Mouse (Mus musculus): Measurements from ENCODE around the gene Map3k1. TPM values are rescaled to one million over a fixed set of nuclear protein-coding genes. Genes with fewer than 3 reads are reported as not detected.
A peak's percentile ranks its signal among the peaks of the same experiment; 100 is the strongest.

Gene Map3k1
- polyA plus RNA-seq, 1 experiment from 2014 or later = 23.6 TPM

GRCm38 (mm10) chr13:111798044-111798443, 10.7 kb downstream of the Map3k1 start:
- peaks cover 62% of the 10 kb centered on the region for H3K4me1 ChIP-seq (ENCODE audit: control insufficient read depth, insufficient read depth, low read length)
- H3K36me3 ChIP-seq (ENCODE audit: control insufficient read depth, insufficient read depth, low read length) = no peaks in the 10 kb centered on the region
- no peaks in the 10 kb centered on the region for H3K27me3 ChIP-seq (ENCODE audit: control insufficient read depth, insufficient read depth, low read length)
- no peaks in the 10 kb centered on the region for H3K9me3 ChIP-seq (replicated peaks; ENCODE audit: control insufficient read depth, low read length)
- H3K9ac ChIP-seq (ENCODE audit: low read length) = no peak overlapping the region
- ATAC-seq (ENCODE audit: insufficient read depth, low FRiP score) = no peak
- H3K27ac ChIP-seq (ENCODE audit: low read length) = peak overlapping the region; percentile 71
- H3K4me3 ChIP-seq (replicated peaks; ENCODE audit: low read length) = no peak overlapping the region
- 55% methylated on average over 12 of the region's 12 CpGs for WGBS
- no peak overlapping the region for H3K4me2 ChIP-seq (ENCODE audit: low read depth, low read length)

- H3K9ac ChIP-seq (ENCODE audit: low read length) = peak overlapping the region; percentile 54
- H3K4me2 ChIP-seq (ENCODE audit: low read depth, low read length) = peak overlapping the region; percentile 37
- H3K4me3 ChIP-seq (replicated peaks; ENCODE audit: low read length) = no peak overlapping the region
- ATAC-seq (ENCODE audit: insufficient read depth, low FRiP score) = peak; percentile 89
- H3K27ac ChIP-seq (ENCODE audit: low read length) = peak overlapping the region; percentile 71
- H3K9me3 ChIP-seq (replicated peaks; ENCODE audit: control insufficient read depth, low read length) = no peaks in the 10 kb centered on the region
- no peaks in the 10 kb centered on the region for H3K27me3 ChIP-seq (ENCODE audit: control insufficient read depth, insufficient read depth, low read length)
- H3K4me1 ChIP-seq (ENCODE audit: control insufficient read depth, insufficient read depth, low read length) = peaks cover 61% of the 10 kb centered on the region
- H3K36me3 ChIP-seq (ENCODE audit: control insufficient read depth, insufficient read depth, low read length) = no peaks in the 10 kb centered on the region
- 9% methylated on average over 8 of the region's 8 CpGs for WGBS
These were observed 11.8 kb downstream of the Map3k1 start for GRCm38 (mm10) chr13:111797021-111797420.

- Histone ChIP-seq H3K4me2 (ENCODE audit: low read depth, low read length) (peak overlapping the region; percentile 35), H3K27ac (ENCODE audit: low read length) (peak overlapping the region; percentile 71), H3K9me3 (replicated peaks; ENCODE audit: control insufficient read depth, low read length) (no peaks in the 10 kb centered on the region), H3K9ac (ENCODE audit: low read length) (peak overlapping the region; percentile 17; the same call in 1 of the 2 replicates), H3K36me3 (ENCODE audit: control insufficient read depth, insufficient read depth, low read length) (no peaks in the 10 kb centered on the region), H3K4me3 (replicated peaks; ENCODE audit: low read length) (no peak overlapping the region), H3K27me3 (ENCODE audit: control insufficient read depth, insufficient read depth, low read length) (no peaks in the 10 kb centered on the region), H3K4me1 (ENCODE audit: control insufficient read depth, insufficient read depth, low read length) (peaks cover 61% of the 10 kb centered on the region)
- ATAC-seq (ENCODE audit: insufficient read depth, low FRiP score) = peak; percentile 80
- 31% methylated on average over 11 of the region's 11 CpGs for WGBS
These were observed 12.4 kb downstream of the Map3k1 start for GRCm38 (mm10) chr13:111796191-111796920.

DNA sequence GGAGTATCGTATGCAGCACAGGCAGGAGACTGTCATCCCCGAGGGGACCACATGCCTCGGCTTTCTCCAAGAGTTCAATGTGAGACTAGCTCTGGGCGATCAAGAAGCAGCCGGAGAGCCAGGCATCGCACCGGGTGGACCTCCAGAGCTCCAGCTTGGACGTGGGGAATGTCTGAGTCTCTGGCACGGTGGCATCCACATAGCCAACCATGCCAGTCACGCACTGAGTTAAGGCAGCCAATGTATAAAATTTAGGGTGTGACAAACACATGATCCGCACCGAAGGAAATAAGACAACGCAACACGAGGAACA, 15.9 kb downstream of the Map3k1 start:
- 82% methylated on average over 14 of the region's 14 CpGs for WGBS
- no peak for ATAC-seq (ENCODE audit: insufficient read depth, low FRiP score)
- no peak overlapping the region for H3K27ac ChIP-seq (ENCODE audit: low read length)
- peaks cover 72% of the 10 kb centered on the region for H3K4me1 ChIP-seq (ENCODE audit: control insufficient read depth, insufficient read depth, low read length)
- no peak overlapping the region for H3K9ac ChIP-seq (ENCODE audit: low read length)
- H3K4me2 ChIP-seq (ENCODE audit: low read depth, low read length) = no peak overlapping the region
- H3K27me3 ChIP-seq (ENCODE audit: control insufficient read depth, insufficient read depth, low read length) = no peaks in the 10 kb centered on the region
- H3K4me3 ChIP-seq (replicated peaks; ENCODE audit: low read length) = no peak overlapping the region
- no peaks in the 10 kb centered on the region for H3K9me3 ChIP-seq (replicated peaks; ENCODE audit: control insufficient read depth, low read length)
- H3K36me3 ChIP-seq (ENCODE audit: control insufficient read depth, insufficient read depth, low read length) = no peaks in the 10 kb centered on the region

GRCm38 (mm10) chr13:111792130-111792974, 16.4 kb downstream of the Map3k1 start:
- 42% methylated on average over 16 of the region's 16 CpGs for WGBS
- no peak overlapping the region for H3K4me2 ChIP-seq (ENCODE audit: low read depth, low read length)
- no peaks in the 10 kb centered on the region for H3K27me3 ChIP-seq (ENCODE audit: control insufficient read depth, insufficient read depth, low read length)
- no peak overlapping the region for H3K4me3 ChIP-seq (replicated peaks; ENCODE audit: low read length)
- H3K36me3 ChIP-seq (ENCODE audit: control insufficient read depth, insufficient read depth, low read length) = no peaks in the 10 kb centered on the region
- 0 out of 2 replicates have a peak overlapping the region, but pooled peaks have one; percentile 11 for H3K27ac ChIP-seq (ENCODE audit: low read length)
- peaks cover 67% of the 10 kb centered on the region for H3K4me1 ChIP-seq (ENCODE audit: control insufficient read depth, insufficient read depth, low read length)
- no peaks in the 10 kb centered on the region for H3K9me3 ChIP-seq (replicated peaks; ENCODE audit: control insufficient read depth, low read length)
- no peak for ATAC-seq (ENCODE audit: insufficient read depth, low FRiP score)
- no peak overlapping the region for H3K9ac ChIP-seq (ENCODE audit: low read length)

- no peaks in the 10 kb centered on the region for H3K36me3 ChIP-seq (ENCODE audit: control insufficient read depth, insufficient read depth, low read length)
- no peak overlapping the region for H3K9ac ChIP-seq (ENCODE audit: low read length)
- no peak overlapping the region for H3K4me2 ChIP-seq (ENCODE audit: low read depth, low read length)
- ATAC-seq (ENCODE audit: insufficient read depth, low FRiP score) = no peak
- no peak overlapping the region for H3K4me3 ChIP-seq (replicated peaks; ENCODE audit: low read length)
- WGBS = 85% methylated on average over 11 of the region's 11 CpGs
- no peaks in the 10 kb centered on the region for H3K27me3 ChIP-seq (ENCODE audit: control insufficient read depth, insufficient read depth, low read length)
- 0 out of 2 replicates have a peak overlapping the region, but pooled peaks have one; percentile 1 for H3K27ac ChIP-seq (ENCODE audit: low read length)
- peaks cover 60% of the 10 kb centered on the region for H3K4me1 ChIP-seq (ENCODE audit: control insufficient read depth, insufficient read depth, low read length)
- H3K9me3 ChIP-seq (replicated peaks; ENCODE audit: control insufficient read depth, low read length) = no peaks in the 10 kb centered on the region
These were observed 17.2 kb downstream of the Map3k1 start for GRCm38 (mm10) chr13:111791596-111791995.

DNA sequence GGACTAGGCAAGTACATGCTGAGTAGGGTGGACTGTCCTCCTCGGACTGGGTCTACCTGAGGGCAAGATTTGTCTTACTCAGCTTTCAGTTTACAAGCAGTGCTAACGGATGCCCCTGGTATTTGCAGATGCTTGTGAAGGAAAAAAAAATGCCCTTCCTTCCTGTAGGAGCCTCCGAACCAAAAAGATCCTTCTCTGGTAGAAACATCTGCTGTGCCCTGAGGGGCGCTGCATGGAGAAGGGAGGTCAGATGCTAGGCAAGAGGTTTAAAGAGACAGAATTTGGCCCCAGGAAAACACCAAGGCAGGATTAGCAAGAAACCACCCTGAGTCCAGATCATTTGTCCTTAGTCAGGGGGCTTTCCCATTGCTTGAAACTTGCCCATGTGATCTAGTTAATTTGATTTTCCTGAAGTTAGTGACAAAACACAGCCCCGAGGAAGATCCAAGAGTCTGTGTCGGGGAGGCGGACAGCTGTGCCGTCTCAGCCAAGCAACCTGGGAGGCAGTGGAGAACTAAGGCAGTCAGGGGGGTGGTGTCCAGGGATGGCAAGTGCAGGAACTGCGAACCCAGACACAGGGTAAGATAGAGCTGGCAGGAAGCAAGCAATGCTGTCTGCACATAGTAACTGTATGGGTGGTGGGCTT, 19.2 kb downstream of the Map3k1 start:
- Histone ChIP-seq H3K9me3 (replicated peaks; ENCODE audit: control insufficient read depth, low read length) (no peaks in the 10 kb centered on the region), H3K27me3 (ENCODE audit: control insufficient read depth, insufficient read depth, low read length) (no peaks in the 10 kb centered on the region), H3K4me1 (ENCODE audit: control insufficient read depth, insufficient read depth, low read length) (peaks cover 48% of the 10 kb centered on the region), H3K4me3 (replicated peaks; ENCODE audit: low read length) (no peak overlapping the region), H3K9ac (ENCODE audit: low read length) (no peak overlapping the region), H3K4me2 (ENCODE audit: low read depth, low read length) (no peak overlapping the region), H3K36me3 (ENCODE audit: control insufficient read depth, insufficient read depth, low read length) (no peaks in the 10 kb centered on the region), H3K27ac (ENCODE audit: low read length) (no peak overlapping the region)
- WGBS = 29% methylated on average over 9 of the region's 9 CpGs
- ATAC-seq (ENCODE audit: insufficient read depth, low FRiP score) = peak; percentile 21; the same call in 1 of the 2 replicates

DNA sequence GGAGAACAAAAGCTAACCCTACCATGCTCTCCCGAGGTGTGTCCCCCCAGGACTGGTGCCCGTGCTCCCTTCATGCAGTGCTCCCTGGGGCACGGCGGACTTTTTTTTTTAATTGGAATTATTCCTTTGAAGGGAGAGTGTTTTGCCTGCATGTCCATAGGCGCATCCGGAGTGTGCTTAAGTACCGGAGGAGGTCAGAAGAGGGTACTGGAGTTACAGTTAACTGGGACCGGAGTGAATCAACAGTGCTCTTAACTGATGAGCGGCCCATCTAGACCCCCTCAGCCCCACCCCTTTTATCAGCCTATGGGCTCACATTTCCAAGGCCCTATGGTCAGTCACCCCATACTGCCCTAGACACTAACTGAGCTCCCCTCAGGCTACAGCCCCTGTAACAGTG, 19.9 kb downstream of the Map3k1 start:
- peak overlapping the region; percentile 32 for H3K4me2 ChIP-seq (ENCODE audit: low read depth, low read length)
- H3K4me1 ChIP-seq (ENCODE audit: control insufficient read depth, insufficient read depth, low read length) = peaks cover 51% of the 10 kb centered on the region
- 0 out of 2 replicates have a peak, but pooled peaks have one; percentile 21 for ATAC-seq (ENCODE audit: insufficient read depth, low FRiP score)
- peak overlapping the region; percentile 71 for H3K27ac ChIP-seq (ENCODE audit: low read length)
- peak overlapping the region; percentile 37; the same call in 1 of the 2 replicates for H3K9ac ChIP-seq (ENCODE audit: low read length)
- no peaks in the 10 kb centered on the region for H3K27me3 ChIP-seq (ENCODE audit: control insufficient read depth, insufficient read depth, low read length)
- no peak overlapping the region for H3K4me3 ChIP-seq (replicated peaks; ENCODE audit: low read length)
- H3K9me3 ChIP-seq (replicated peaks; ENCODE audit: control insufficient read depth, low read length) = no peaks in the 10 kb centered on the region
- 56% methylated on average over 9 of the region's 9 CpGs for WGBS
- no peaks in the 10 kb centered on the region for H3K36me3 ChIP-seq (ENCODE audit: control insufficient read depth, insufficient read depth, low read length)
